Mouse (Mus musculus): Measurements from ENCODE around the gene Gm13696. TPM values are rescaled to one million over a fixed set of nuclear protein-coding genes. Genes with fewer than 3 reads are reported as not detected.

Gm13696 gene
- polyA plus RNA-seq (2014; fragmentation: Illumina TruSeq; extraction: RNeasy Lipid Tissue Mini Kit (QIAGEN cat#74804); ENCODE audit: low read depth, low replicate concordance) = not detected

GRCm38 (mm10) chr2:83972823-83973222 lies at the start of gene Gm13696:
Gm13696 (plus strand) TSS chr2:83973123.

DNA sequence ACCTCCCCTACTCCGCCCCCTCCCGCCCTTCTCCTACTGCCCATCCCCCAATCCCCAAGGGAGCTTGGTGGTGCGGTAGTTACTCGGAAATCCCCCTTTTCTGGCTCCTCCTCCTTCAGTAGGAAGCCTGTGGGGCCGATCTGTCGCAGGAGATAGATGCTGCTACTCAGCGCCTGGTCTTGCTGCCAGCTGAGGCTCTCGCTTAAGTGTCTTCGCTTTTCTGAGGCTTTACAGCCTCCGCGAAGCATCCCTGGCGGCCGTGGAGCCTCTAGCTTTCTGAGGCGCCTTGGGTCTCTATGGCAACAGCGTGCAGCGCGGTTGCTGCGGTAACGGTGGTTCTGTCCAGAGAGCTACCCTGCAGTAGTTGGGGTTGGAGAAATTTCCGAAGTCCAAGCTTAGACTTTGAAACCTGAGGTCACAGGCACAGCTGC lies 32.0 kb upstream of the Gm13696 start, which contains the start of gene Zswim2:
Gene Zswim2 (minus strand): TSS at position 298 of the 431 bp plus-strand sequence.

GRCm38 (mm10) chr2:83955393-83955792 lies 17.5 kb upstream of the Gm13696 start, which contains the start of gene Gm13698:
Gm13698 (plus strand) TSS chr2:83955693.

GRCm38 (mm10) chr2:83961203-83961602 lies 11.7 kb upstream of the Gm13696 start, which contains the start of gene Gm13693:
Gm13693 (plus strand) TSS chr2:83961503.

DNA sequence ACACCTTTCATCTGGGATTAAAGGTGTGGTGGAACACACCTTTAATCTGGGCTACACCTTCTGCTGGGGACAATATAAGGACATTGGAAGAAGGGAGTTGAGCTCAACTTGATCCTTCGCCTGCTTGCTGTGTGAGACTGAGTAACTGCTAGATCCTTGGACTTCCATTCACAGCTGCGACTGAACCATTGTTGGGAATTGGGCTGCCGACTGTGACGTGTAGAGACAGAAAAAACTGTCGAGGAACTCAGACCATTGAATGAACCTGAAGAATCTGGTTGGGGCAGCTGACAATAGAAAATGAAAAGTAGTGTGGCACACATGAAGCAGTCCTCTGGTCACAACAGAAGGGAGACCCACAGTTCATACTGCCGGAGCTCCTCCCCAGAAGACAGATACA lies 5.9 kb upstream of the Gm13696 start, which contains the start of gene Gm13695:
Gene Gm13695 (plus strand): TSS at position 301 of the 400 bp plus-strand sequence.

GRCm38 (mm10) chr2:83978633-83979032 lies 5.7 kb downstream of the Gm13696 start, which contains the start of gene Gm13694:
Gm13694 (plus strand) TSS chr2:83978933.

GRCm38 (mm10) chr2:83984443-83984842 lies 11.5 kb downstream of the Gm13696 start, which contains the start of gene Gm13697:
Gm13697 (plus strand) TSS chr2:83984743.

DNA sequence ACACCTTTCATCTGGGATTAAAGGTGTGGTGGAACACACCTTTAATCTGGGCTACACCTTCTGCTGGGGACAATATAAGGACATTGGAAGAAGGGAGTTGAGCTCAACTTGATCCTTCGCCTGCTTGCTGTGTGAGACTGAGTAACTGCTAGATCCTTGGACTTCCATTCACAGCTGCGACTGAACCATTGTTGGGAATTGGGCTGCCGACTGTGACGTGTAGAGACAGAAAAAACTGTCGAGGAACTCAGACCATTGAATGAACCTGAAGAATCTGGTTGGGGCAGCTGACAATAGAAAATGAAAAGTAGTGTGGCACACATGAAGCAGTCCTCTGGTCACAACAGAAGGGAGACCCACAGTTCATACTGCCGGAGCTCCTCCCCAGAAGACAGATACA lies 17.3 kb downstream of the Gm13696 start, which contains the start of gene Gm13691:
Gene Gm13691 (plus strand): TSS at position 301 of the 400 bp plus-strand sequence.

Other genes with a start within 250 kb of the Gm13696 start
- gene Itgav, start 248.7 kb upstream of the Gm13696 start, polyA plus RNA-seq (2014; fragmentation: Illumina TruSeq; extraction: RNeasy Lipid Tissue Mini Kit (QIAGEN cat#74804); ENCODE audit: low read depth, low replicate concordance) = 23.3 TPM
- 1.2 TPM for gene Fam171b, start 160.5 kb upstream of the Gm13696 start, polyA plus RNA-seq (2014; fragmentation: Illumina TruSeq; extraction: RNeasy Lipid Tissue Mini Kit (QIAGEN cat#74804); ENCODE audit: low read depth, low replicate concordance)
- gene Zswim2, start 31.9 kb upstream of the Gm13696 start, polyA plus RNA-seq (2014; fragmentation: Illumina TruSeq; extraction: RNeasy Lipid Tissue Mini Kit (QIAGEN cat#74804); ENCODE audit: low read depth, low replicate concordance) = 2.0 TPM
- gene Gm13698, start 17.4 kb upstream of the Gm13696 start, polyA plus RNA-seq (2014; fragmentation: Illumina TruSeq; extraction: RNeasy Lipid Tissue Mini Kit (QIAGEN cat#74804); ENCODE audit: low read depth, low replicate concordance) = not detected
- gene Gm13693, start 11.6 kb upstream of the Gm13696 start, polyA plus RNA-seq (2014; fragmentation: Illumina TruSeq; extraction: RNeasy Lipid Tissue Mini Kit (QIAGEN cat#74804); ENCODE audit: low read depth, low replicate concordance) = not detected
- not detected for gene Gm13695, start 5.8 kb upstream of the Gm13696 start, polyA plus RNA-seq (2014; fragmentation: Illumina TruSeq; extraction: RNeasy Lipid Tissue Mini Kit (QIAGEN cat#74804); ENCODE audit: low read depth, low replicate concordance)
- gene Gm13694, start 5.8 kb downstream of the Gm13696 start, polyA plus RNA-seq (2014; fragmentation: Illumina TruSeq; extraction: RNeasy Lipid Tissue Mini Kit (QIAGEN cat#74804); ENCODE audit: low read depth, low replicate concordance) = not detected
- not detected for gene Gm13697, start 11.6 kb downstream of the Gm13696 start, polyA plus RNA-seq (2014; fragmentation: Illumina TruSeq; extraction: RNeasy Lipid Tissue Mini Kit (QIAGEN cat#74804); ENCODE audit: low read depth, low replicate concordance)
- gene Gm13691, start 17.4 kb downstream of the Gm13696 start, polyA plus RNA-seq (2014; fragmentation: Illumina TruSeq; extraction: RNeasy Lipid Tissue Mini Kit (QIAGEN cat#74804); ENCODE audit: low read depth, low replicate concordance) = not detected

Data from adipose tissue, adult 10 weeks (tissue).